Mouse (Mus musculus) gastrocnemius, adult 8-10 months (tissue): ENCODE measurements around the gene Vmn1r169. TPM values are rescaled to one million over a fixed set of nuclear protein-coding genes. Genes with fewer than 3 reads are reported as not detected.
"Not testable (repeated sequence)": the region's sequence is repeated elsewhere in the genome, so short reads cannot be mapped to it uniquely, and the experiment has no call there.

Experiments
- DNase-seq, 2 experiments: peaks; one replicate each; pipeline ENCODE4 v3.0.0; 2022; ENCODE audit warnings: low spot score in 2 of 2
- total RNA-seq, 4 experiments: library from RNA; stranded (reverse); gene quantifications; 2 replicates each; pipeline ENCODE4 v1.2.4; 2022

Vmn1r169 gene
- total RNA-seq: not detected

DNA sequence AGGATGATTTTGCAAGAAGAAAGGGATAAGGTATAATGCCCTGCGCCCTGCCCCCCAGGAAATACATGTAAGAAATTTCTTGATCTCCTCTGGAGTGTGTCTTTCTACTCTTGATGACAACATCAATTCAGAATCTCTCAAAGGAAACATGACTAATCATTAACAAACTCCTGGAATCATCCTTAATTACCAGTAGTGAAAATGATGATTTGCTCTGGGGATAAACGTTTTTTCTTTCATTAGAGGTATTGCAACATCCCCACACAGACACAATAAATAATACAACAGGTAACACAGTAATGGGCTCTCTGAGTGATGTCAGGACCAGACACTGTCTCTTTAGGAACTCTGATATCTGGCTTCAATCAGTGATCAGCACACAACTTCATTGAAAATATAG, at the start of gene Vmn1r169:
Gene Vmn1r169, plus strand, starts transcription at position 301 of the 400 bp plus-strand sequence.
- DNase-seq: not testable (repeated sequence)

DNA sequence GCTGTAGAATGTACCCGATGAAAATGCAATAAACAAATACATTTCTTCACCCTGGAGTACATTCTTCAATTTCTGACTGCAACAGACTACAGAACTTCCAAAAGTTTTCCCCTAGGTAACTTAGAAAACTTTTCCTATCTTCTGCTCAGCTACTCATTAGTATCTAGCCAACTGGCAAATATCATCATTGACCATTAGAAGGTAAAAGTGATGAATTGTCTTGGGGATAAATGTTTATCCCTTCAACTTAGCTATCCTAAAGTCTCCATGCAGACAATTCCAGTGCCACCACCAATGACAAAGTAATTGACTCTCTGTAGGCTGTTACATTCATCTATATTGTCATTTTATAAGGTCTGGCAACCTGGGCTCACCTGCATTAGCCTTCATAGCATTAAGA, 35.9 kb upstream of the Vmn1r169 start, which contains the start of gene Vmn1r168:
Gene Vmn1r168, plus strand, starts transcription at position 301 of the 400 bp plus-strand sequence.
- not testable (repeated sequence) for DNase-seq

DNA sequence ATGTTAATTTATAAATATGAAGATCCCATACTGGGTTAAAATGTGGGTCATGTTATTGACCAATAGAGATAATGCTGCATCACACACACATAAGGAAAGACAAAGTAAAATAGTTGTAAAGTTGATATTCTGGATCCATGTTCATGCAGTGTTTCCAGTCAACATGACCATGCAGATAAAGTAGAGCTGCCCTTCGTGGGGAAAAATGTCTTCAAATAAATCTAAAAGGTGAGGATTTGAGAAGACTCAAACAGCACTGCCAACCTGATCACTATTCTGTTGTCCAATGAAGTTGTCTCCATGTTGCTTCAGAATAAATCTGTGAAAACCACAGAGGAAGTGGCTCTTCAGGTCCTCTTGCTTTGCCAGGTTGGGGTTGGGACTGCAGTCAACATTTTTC, 30.5 kb downstream of the Vmn1r169 start, which contains the start of gene Vmn1r170:
Gene Vmn1r170, plus strand, starts transcription at position 301 of the 400 bp plus-strand sequence.
- DNase-seq: not testable (repeated sequence)

Other genes starting within 250 kb of the Vmn1r169 start
- gene Nlrp5, start 189.6 kb upstream of the Vmn1r169 start, total RNA-seq: under 1 TPM in 1 of 4 experiments, not detected in 3; 0.07 TPM
- gene Vmn1r167, start 68.3 kb upstream of the Vmn1r169 start, total RNA-seq: not detected
- not detected for gene Vmn1r168, start 35.8 kb upstream of the Vmn1r169 start, total RNA-seq
- not detected for gene Vmn1r170, start 30.6 kb downstream of the Vmn1r169 start, total RNA-seq
- not detected for gene Vmn1r171, start 55.2 kb downstream of the Vmn1r169 start, total RNA-seq
- not detected for gene Vmn1r172, start 82.8 kb downstream of the Vmn1r169 start, total RNA-seq
- not detected for gene Vmn1r173, start 125.2 kb downstream of the Vmn1r169 start, total RNA-seq
- not detected for gene Vmn1r174, start 176.7 kb downstream of the Vmn1r169 start, total RNA-seq
- gene Vmn1r175, start 235.1 kb downstream of the Vmn1r169 start, total RNA-seq: not detected